Mouse (Mus musculus): ENCODE measurements at regions not wholly inside any gene's neighbourhood (a gene's known extent, or its start where the extent isn't known, plus 50 kb on each side); places are given as distances from the start of the nearest gene placed in this dataset.

GRCm38 (mm10) chr2:169424166-169424920 lies 163.2 kb downstream of the Gm11011 start:
- TF ChIP-seq CTCF (IDR thresholded peaks at IDR 0.05 in 2 of 3, conservative IDR thresholded peaks at IDR 0.05 in 1 of 3; ENCODE audit: control insufficient read depth in 1 of 3, insufficient read depth in 1 of 3, low read depth in 2 of 3, low read length in 3 of 3, poor library complexity in 1 of 3, severe bottlenecking in 1 of 3): no peak
- no peak for TF ChIP-seq UBTF (IDR thresholded peaks at IDR 0.05; ENCODE audit: borderline replicate concordance, insufficient read depth, low read depth, low read length)
- no peak for TF ChIP-seq EP300 (IDR thresholded peaks at IDR 0.05; ENCODE audit: low read depth in 1 of 2, low read length in 2 of 2)
- no peak for TF ChIP-seq ZC3H11A (IDR thresholded peaks at IDR 0.05; ENCODE audit: low read depth, low read length)
- TF ChIP-seq GATA1 (IDR thresholded peaks at IDR 0.05; ENCODE audit: low read depth, low read length): no peak
- TF ChIP-seq E2F4 (IDR thresholded peaks at IDR 0.05; ENCODE audit: borderline replicate concordance, low read depth, low read length): no peak
- no peak for TF ChIP-seq CHD2 (IDR thresholded peaks at IDR 0.05; ENCODE audit: low read length)

All from MEL (cell line).